Mouse (Mus musculus) layer of hippocampus, postnatal 14 days (tissue): Measurements from ENCODE around the gene Cldn7. TPM values are rescaled to one million over a fixed set of nuclear protein-coding genes. Genes with fewer than 3 reads are reported as not detected.
"Not testable (repeated sequence)": the region's sequence is repeated elsewhere in the genome, so short reads cannot be mapped to it uniquely, and the experiment has no call there.

Experiments
- DNase-seq, 2 experiments: peaks; one replicate each; pipeline ENCODE4 v3.0.0; 2021 to 2022; ENCODE audit warnings: low spot score in 2 of 2, mixed read lengths in 1 of 2
- long read RNA-seq, 2 experiments: library from polyadenylated mRNA; stranded (forward); transcript quantifications; one replicate each; pipeline ENCODE4 v2.0.0; 2021
- total RNA-seq, 2 experiments: library from RNA; stranded (reverse); gene quantifications; 2 replicates each; pipeline ENCODE4 v1.2.3; 2021

Gene Cldn7
- not detected for total RNA-seq
- long read RNA-seq, experiment 1, result 0 reads
- long read RNA-seq, experiment 2, result 0 reads

DNA sequence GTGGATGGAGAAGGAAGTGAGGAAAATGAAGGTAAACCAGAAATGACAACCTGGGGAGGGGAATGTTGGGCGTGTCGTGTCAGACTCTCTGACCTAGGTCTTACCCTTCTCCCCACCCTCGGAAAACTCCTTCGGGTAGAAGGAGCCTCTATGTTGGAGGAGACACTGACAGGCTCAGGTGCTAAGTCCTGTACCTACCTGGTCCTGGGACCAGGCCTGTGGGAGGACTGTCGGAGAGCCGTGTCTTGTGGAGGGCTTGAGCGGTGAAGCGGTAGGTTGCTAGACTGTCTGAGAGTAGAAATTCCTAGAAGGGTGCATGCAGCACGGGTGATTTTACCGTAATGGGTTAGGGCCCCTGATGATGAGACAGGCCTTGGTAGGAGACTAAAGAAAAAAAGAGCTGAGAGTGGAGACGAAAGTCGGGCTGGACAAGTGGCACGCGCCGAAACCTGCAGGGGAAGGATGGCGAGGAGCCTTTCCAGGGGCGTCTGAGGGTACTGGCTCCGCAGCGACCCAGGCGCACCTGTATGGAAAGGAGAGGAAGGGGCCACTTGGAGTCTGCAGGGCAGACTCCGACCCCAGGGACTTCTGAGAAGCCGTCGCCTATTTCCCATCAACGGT lies at the start of gene Cldn7:
TSS of gene Cldn7 (plus strand) at position 130 of the 621 bp plus-strand sequence.
- DNase-seq, result no peak

DNA sequence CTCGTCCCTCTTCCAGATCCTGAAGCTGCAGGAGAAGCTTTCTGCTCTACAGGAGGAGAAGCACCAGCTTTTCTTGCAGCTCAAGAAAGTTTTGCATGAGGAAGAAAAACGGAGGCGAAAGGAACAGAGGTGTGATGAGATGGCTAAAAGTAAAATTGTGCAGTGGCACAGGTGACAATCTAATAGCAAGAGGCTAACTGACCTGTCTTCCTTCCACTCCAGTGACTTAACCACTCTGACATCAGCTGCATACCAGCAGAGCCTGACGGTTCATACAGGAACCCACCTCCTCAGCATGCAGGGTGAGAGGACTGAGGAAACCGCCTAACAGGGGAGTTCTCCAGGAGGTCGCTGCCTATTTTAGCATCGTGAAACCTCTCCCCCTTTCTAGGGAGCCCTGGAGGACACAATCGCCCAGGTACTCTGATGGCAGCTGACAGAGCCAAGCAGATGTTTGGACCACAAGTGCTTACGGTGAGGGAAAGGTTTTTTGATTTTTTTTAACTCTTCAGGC lies 49.6 kb upstream of the Cldn7 start:
- DNase-seq, result no peak

DNA sequence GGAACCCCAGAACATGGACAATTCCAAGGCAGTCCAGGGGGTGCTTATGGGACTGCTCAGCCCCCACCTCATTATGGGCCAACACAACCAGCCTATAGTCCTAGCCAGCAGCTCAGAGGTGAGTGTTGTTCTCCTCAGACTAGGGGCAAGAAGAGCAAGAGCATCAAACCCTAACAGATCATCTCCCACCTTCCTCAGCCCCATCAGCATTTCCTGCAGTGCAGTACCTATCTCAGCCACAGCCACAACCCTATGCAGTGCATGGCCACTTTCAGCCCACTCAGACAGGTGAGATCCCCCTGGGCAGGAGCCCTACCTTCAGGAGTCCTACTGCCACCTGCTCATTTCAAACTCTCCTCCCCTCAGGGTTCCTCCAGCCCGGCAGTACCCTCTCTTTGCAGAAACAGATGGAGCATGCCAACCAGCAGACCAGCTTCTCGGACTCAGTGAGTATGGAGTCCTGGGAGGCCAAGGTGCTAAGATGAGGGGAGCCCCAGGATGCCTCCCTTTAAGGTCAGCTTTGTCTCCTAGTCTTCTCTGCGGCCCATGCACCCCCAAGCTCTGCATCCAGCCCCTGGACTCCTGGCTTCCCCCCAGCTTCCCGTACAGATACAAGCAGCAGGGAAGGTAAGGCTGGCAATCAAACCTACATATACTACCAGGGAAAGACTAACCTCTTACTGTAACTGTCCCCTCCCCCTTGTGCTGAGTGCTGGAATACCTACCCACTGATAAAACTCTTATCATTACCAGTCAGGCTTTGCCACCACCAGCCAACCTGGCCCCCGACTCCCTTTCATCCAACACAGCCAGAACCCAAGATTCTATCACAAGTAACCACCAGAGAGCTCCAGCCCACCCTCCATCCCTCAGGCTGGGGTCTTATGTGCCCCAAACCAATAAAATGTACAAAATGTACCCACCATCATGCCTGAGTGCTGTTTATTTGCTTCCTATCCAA lies 48.6 kb upstream of the Cldn7 start:
- DNase-seq, result no peak

DNA sequence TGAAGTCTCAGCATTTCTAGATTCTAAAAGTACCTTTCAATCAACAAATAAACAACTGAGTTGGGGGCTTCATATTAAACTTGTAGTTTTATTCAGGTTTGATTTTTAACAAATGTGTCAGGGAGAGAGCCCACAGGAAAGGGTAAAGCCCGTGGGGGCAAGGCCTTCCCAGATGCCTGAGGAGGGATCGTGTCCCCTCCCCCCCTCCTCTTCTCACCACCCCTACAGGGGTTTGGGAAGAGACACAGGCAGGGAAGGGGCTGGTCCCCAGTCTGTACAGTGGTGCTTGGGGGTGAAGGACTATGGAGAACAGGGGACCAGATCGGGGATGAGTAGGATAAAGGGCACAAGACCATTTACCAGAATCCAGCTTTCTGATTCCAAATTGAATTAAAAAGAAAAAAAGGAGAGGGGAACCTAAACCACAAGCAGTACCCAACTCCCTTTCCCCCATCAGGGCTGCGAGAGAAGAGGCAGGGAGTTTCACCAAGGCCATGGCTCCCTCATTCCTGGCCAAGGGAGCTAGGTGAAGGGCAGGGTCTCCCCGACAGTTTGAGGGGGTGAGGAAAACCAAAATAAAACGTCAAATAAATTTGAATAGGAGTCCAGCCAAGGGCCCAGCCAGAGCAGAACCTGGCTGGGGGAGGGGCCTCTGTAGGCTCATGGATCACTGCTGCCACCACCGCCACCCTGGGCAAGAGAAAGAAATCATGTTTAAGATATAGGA lies 47.8 kb upstream of the Cldn7 start:
- DNase-seq, result not testable (repeated sequence)

DNA sequence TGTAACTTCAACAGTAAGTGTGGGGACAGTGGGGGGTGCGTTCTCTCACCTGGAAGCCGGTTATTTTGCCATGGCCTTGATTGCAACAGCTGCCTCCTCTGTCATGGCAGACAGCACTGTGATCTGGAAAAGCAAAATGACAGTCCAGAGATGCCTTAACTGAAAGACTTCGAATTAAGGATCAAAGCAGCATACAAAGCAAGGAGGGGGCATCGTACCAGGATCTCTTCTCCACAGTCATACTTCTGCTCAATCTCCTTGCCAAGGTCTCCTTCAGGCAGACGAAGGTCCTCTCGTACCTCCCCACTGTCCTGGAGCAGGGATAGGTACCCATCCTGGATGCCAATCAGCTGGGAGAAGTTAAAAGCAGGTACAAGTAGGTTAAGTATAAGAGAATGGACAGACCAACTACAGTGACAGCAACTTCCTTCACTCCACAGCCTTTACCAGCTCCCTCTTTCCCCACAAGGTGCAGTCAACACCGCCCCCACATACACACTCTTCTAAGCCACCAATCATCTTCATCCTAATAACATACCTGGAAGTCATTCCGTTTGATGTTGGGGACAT lies 47.1 kb upstream of the Cldn7 start:
- DNase-seq, result no peak

DNA sequence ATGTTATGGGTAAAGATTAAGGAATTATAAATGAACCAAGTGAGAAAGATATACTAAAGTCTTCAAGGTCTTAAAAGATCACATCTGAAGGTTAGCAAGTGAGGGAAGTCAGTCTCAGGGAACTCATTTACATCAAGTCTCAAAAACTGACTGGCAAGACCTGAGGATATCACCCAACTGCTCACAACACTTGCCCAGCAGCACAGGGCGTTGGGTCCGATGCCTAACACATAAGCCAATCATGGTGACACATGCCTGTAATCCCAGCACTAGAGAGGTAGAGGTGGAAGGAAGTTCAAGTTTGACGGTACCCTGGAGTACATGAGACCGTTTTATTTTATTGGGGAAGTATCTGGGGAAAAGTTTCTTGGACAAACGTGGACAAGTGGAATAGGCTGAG lies 46.5 kb upstream of the Cldn7 start:
- DNase-seq, result no peak

DNA sequence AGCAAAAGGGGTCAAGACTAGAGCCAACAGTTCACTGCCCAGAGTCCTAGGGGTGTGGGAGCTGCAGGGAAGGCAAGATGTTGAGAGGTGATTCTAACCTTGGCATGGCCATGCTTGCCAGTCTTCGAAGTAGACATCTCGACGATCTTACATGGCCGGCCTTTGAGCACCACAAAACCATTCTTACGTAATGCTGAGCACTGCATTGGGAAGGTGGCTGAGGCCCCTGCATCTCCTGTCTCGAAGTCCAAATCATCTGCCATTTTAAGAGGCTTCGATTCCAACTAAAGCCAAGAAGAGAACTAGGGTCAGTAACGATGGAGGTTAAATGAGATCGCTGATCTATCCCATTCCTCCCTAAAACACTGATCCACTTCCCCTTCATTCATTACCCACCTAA lies 45.5 kb upstream of the Cldn7 start:
- DNase-seq, result no peak

DNA sequence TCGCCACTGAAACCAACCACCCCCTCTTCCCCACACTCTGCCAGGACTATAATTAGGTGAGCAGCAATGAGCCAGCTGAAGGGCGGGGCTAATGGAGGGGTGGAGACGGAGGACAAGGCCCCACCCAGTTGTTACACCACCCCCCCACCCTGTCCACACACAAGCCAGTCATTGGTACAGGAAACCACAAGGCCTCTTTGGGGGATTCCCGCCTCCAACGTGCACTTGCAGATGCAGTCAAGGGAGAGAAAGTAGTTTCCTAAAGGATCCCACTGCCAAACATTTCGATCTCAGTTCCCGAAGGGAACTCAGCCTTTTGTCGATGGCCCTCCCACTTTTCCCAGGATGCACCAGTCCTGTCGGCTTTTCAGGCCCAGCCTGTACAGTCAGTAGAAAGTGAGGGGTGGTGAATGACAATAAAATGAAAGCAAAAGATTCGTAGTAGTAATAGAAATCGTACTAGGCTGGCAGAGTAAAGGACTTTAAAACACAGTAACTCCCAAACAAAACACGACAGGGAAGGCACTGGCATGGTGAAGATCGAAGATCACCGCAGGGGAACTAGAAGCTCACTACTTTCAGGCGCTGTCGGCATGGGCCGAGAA lies 44.8 kb upstream of the Cldn7 start:
- peak; percentile 53 to 63 for DNase-seq

DNA sequence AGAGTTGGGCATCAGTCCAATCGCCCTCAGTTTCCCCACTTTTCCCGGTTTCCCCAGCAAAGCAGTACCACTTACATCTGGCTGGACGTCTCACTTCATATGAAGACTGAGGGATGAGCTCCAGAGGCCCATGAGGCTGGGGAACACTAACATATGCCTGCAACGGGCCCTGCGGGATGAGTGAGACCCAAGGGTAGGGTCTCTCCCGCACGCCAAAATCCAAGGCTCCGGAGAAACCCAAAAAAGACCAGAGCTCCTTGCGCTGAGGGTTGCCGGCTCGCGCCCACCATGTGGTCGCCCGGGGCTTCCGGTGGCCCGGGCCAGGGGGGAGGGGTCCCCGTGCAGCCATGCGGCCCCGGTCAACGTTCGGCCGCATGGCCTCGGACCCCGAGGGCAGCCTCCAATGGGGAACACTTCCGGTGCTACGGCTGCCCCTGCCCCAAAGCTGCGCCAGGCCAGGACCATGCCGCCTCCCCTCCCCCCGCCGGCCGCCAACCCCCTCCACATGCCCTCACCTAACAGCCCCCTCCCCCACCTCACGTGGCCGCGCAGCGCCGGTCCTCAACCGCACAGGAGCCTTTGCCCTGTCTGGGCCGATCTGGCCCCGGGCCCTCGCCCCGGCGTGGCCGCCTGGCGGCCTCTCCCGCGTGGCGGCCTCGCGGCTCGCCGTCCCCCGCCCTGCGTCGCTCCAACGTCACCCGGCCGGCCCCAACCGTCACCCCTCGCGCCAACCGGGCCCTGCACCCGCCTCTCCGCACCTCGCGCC lies 44.1 kb upstream of the Cldn7 start:
- DNase-seq, result no peak

DNA sequence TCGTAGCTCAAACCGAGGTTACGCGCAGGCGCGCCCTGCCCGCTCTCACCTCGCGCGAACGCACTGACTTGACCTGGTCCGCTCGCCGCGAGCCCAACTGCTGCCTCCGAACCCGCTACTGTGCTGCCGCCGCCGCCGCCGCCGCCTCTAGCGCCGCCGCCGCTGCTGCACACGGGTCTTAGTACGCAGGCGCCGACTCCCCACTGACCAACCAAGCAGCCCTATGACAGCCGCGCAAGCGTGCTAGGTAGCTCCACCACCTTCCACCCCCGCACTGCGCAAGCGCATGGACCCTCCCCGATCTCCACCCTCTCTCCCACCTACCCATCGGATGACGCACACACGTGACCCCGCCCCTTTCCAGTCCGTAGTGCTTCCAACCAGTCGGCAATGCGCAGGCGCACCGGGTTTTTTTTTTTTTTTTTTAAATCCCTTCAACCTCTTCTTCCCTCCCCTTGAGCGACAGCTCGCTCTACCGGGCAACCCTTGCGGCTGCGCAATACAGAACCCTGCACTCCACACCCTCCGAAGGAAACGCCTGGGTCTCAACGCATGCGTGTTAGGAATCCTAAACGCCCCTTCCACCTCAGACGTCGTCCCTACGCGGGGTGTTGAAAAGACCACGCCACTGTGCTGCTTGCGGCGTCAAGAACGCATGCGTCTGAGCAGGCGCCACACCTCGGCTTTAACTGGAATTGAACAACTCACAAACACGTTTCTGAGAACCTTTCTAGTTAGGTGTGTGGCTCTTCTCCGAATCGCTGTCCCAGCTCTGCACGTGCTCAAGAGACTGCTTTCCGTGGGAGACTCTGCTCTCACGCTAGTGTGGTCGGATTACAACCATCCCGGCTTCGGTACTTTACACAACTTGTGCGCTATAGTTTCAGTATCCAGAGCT lies 43.2 kb upstream of the Cldn7 start, which contains the start of gene Eif5a:
TSS of gene Eif5a (minus strand) at position 845 of the 898 bp plus-strand sequence.
- DNase-seq, result peak; percentile 100

DNA sequence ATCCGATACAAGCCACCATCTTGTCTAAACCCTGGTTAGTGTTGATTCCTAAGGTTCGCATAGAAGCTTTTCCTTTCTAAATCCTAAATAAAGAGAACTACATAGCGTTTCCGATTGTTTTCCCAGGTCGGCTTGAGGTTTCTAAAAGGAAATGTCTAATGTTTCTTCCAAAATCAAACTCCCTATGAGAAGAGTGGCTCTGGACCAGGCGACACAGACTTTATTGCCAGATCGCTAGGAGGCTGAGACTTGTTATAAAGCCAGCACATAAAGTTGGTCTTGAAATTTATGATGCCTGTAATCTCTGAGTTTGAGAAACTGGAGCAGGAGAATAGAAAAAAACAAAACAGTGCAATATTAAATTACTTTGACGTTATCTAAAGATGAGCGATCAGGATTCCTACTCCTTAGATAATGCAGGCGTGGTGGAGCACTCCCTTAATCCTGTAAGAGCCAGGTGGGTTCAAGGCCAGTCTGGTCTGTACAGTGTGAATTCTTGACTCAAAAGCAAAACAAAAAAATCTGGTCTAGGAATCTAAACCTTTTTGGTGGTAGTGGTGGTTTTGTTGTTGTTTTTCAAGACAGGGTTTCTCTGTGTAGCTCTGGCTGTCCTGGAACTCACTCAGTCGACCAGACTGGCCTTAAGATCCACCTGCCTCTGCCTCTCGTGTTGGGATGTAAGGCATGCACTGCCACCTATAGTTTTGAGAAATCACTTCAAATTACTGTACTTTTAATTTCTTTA lies 42.4 kb upstream of the Cldn7 start:
- DNase-seq, result no peak

DNA sequence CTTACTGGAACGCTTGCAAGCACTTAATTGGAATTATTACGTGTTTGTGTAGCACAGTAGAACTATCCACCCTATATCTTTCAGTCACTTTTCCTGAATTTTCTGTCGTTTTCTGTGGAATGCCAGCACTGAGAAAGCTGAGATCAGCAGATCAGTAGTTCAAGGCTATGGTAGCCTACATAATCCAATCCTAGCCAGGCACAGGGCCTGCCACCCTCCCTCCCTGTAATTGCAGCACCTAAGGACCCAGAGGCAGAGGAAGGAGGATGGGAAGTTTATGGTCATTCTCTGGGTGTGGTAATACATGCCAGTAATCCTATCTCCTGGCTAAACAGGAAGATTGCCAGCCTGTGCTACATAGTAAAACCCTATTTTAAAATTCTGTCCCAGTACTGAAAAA lies 41.8 kb upstream of the Cldn7 start:
- DNase-seq, result no peak

DNA sequence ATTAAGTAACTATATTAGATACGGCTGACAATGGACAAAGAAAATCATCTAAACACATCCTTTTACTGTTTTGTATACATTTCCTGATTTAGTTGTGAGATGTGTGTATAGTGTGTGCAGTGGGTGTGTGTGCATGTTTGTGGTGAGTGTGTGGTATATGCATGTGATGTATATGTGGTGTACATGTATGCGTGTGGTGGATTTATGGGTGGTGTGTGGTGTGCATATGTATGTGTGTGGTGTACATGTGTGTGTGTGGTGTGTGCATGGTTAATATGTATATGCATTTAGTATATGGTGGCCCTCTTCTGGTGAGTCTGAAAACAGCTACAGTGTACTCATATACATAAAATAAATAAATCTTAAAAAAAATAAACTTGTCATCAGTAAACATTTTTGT lies 37.1 kb upstream of the Cldn7 start:
- DNase-seq, result no peak

DNA sequence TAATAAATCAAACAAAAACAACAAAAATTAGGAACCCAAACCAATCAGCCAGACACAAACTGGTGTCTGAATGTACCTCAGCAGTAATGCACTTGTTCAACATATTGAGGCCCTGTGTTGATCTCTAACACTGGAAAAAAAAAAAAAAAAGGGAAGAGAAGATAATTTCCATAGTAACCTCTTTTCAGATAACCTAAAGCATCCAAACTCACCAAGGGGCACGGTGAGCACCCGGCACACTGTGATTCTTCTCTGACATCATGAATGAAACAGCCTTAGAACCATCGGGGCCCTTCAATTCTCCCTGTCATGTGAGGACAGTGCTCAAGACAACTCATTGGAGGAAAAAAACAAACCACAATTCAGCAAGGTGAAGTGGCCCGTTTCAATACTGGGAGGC lies 34.9 kb upstream of the Cldn7 start:
- DNase-seq, result no peak

DNA sequence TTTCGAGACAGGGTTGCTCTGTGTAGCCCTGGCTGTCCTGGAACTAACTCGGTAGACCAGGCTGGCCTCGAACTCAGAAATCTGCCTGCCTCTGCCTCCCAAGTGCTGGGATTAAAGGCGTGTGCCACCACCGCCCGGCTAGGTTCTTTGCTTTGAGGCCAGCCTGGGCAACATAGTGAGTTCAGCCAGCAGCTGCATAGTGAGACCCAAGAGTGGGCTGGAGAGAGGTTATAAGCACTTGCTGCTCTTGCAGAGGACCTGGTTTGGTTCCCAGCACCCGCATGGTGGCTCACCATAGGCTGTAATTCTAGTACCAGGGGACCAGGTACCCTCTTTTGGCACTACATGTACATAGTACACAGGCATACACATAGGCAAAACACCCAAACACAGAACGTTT lies 34.4 kb upstream of the Cldn7 start:
- not testable (repeated sequence) for DNase-seq

DNA sequence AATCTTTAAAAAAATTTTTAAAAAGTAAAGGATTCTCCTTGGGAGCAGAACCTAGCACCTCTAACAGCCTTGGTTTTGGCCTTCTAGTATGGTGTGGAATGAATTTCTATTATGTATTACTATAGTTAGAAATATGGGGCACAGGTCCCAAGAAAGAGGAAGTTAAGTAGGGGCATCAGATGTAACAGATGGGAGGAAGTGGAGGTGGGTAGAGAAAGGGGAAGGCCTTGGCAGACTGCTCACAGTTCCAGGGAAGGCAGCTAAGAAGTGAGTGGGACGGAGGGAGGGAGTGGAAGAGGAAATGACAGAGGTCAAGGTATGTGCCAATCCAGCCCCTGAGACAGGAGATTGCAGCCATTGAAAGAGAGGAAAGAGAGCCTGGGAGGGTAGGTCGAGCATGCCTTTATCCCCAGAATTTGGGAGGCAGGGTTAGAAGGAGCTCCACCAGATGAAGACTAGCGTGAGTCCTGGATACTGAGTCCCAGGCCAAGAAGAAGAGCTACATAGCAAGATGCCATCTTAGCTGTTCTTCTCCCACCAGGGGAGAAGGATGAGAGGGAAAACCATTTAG lies 33.5 kb upstream of the Cldn7 start:
- no peak for DNase-seq

DNA sequence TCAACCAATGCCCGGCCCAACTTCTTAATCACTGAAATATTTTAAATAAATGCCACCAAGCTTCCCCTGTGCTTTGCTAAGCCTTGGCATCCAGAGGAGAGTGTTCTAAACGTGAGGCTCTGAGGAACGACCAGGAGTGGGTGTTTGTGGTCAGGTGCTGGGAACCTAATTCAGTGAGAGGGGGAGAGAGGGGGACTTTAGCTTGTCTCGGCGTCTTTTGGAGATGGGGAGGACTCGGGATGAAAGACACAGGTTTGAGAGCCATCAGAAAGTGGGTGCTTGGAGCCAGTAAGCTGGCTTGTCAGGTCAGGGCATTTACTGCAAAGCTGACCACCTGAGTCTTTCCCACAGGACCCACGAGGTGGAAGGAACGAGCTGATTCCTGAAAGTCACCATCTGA lies 32.8 kb upstream of the Cldn7 start:
- no peak for DNase-seq

DNA sequence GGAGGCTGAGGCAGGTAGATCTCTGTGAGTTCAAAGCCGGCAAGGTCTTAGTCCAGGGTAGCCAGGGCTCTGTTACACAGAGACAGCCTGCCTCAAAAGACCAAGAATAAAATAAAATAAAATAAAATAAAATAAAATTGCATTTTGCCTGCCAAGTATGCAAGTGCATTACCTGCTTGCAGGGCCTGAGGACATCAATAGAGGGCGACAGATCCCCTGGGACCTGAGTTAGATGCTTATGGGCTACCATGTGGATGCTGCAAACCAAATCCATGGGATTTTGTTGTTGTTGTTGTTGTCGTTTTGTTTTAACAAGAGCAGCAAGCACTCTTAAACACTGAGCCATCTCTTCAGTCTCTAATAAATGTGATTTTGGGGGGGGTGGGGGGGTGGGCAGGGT lies 32.3 kb upstream of the Cldn7 start:
- no peak for DNase-seq
